Mouse (Mus musculus): ENCODE data around the gene Lipm.

DNA sequence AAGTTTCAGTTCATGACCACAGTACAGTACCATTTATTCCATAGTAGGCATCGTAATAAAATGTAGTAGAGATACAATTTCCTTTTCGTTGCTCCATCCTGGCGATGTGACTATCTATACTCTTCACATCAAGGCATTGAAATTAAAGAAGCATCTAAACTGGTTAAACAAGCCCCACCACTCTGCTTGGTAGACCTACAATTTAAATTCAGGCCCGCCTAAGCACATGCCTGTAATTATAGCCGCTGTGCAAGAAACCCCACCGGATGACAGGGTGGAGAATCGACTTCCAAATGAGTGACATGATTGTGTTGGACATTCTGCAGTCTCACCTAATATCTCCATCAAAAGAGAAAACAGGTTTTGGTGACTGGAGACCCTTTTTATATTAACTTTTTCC, 1.2 kb downstream of the Lipm start:
- TF ChIP-seq GATA1 (IDR thresholded peaks at IDR 0.05; ENCODE audit: low read length) = no peak
- no peak for TF ChIP-seq TAL1 (IDR thresholded peaks at IDR 0.05; ENCODE audit: low read length)
